Mouse (Mus musculus) testis, adult 2 months (tissue): ENCODE measurements around the gene Hspb7. TPM values are rescaled to one million over a fixed set of nuclear protein-coding genes. Genes with fewer than 3 reads are reported as not detected.

Experiments used
- H3K27ac ChIP-seq: fragments of 200-500 bp; 2 replicates; pipeline ENCODE4 v1.5.1; 2012; ENCODE audit warnings: low read depth, low read length; ENCODE audit not compliant: control insufficient read depth, insufficient read depth
- H3K27me3 ChIP-seq: fragments of 200-500 bp; 2 replicates; pipeline ENCODE4 v1.6.1; 2012; ENCODE audit warnings: mild to moderate bottlenecking, low read length, moderate library complexity; ENCODE audit not compliant: control insufficient read depth, insufficient read depth
- H3K36me3 ChIP-seq: fragments of 200-500 bp; 2 replicates; pipeline ENCODE4 v1.6.1; 2012; ENCODE audit warnings: mild to moderate bottlenecking, low read length; ENCODE audit not compliant: control insufficient read depth, insufficient read depth
- H3K4me1 ChIP-seq: fragments of 200-500 bp; 2 replicates; pipeline ENCODE4 v1.6.1; 2012; ENCODE audit warnings: low read length; ENCODE audit not compliant: control insufficient read depth, insufficient read depth
- H3K4me3 ChIP-seq: fragments of 200-500 bp; 2 replicates; pipeline ENCODE4 v1.5.1; 2012; ENCODE audit warnings: low read depth, mild to moderate bottlenecking, low read length, moderate library complexity, mixed read lengths; ENCODE audit not compliant: control insufficient read depth
- CTCF ChIP-seq: fragments of 200-500 bp; IDR thresholded peaks from 2 replicates; pipeline ENCODE4 v1.5.1; 2012; ENCODE audit warnings: low read depth, mild to moderate bottlenecking, inconsistent platforms, low read length, moderate library complexity; ENCODE audit not compliant: control insufficient read depth, insufficient read depth, insufficient replicate concordance
- POLR2A ChIP-seq: fragments of 200-500 bp; IDR thresholded peaks from 2 replicates; pipeline ENCODE4 v1.6.1; 2012; ENCODE audit warnings: low read depth, mild to moderate bottlenecking, inconsistent platforms, low read length, moderate library complexity; ENCODE audit not compliant: control insufficient read depth
- polyA plus RNA-seq: library from polyadenylated mRNA; depleted of rRNA; stranded (reverse); fragments of >200 nt; gene quantifications from 2 replicates; pipeline ENCODE4 v1.2.3, GENCODE M21; 2012

Gene Hspb7
- polyA plus RNA-seq, 1 experiment, result 24.7 TPM

- H3K36me3 ChIP-seq, result no peaks in the 10 kb centered on the region
- no peak for TF ChIP-seq POLR2A
- no peak for TF ChIP-seq CTCF
- no peaks in the 10 kb centered on the region for H3K27me3 ChIP-seq
- no peaks in the 10 kb centered on the region; the same call in 1 of the 2 replicates for H3K4me1 ChIP-seq
- no peak overlapping the region for H3K4me3 ChIP-seq
- H3K27ac ChIP-seq, result no peak overlapping the region
Measured at GRCm38 (mm10) chr4:141405314-141405622, 15.3 kb upstream of the Hspb7 start.

GRCm38 (mm10) chr4:141406516-141407299 lies 13.9 kb upstream of the Hspb7 start:
- no peak for TF ChIP-seq POLR2A
- peak; percentile 39; the same call in 1 of the 2 replicates for TF ChIP-seq CTCF
- H3K27me3 ChIP-seq, result no peaks in the 10 kb centered on the region
- no peak overlapping the region for H3K27ac ChIP-seq
- no peak overlapping the region for H3K4me3 ChIP-seq
- no peaks in the 10 kb centered on the region for H3K36me3 ChIP-seq
- peaks cover 5% of the 10 kb centered on the region; the same call in 1 of the 2 replicates for H3K4me1 ChIP-seq

- Histone ChIP-seq H3K27ac (no peak overlapping the region), H3K4me1 (peaks cover 9% of the 10 kb centered on the region), H3K4me3 (no peak overlapping the region), H3K36me3 (no peaks in the 10 kb centered on the region), H3K27me3 (no peaks in the 10 kb centered on the region)
- TF ChIP-seq POLR2A, result no peak
- no peak for TF ChIP-seq CTCF
Measured at GRCm38 (mm10) chr4:141408577-141408976, 12.0 kb upstream of the Hspb7 start.

- Histone ChIP-seq H3K4me1 (peaks cover 12% of the 10 kb centered on the region), H3K27me3 (no peaks in the 10 kb centered on the region), H3K27ac (no peak overlapping the region), H3K4me3 (no peak overlapping the region), H3K36me3 (no peaks in the 10 kb centered on the region)
- TF ChIP-seq CTCF (peak; percentile 57; the same call in 1 of the 2 replicates), POLR2A (no peak)
Measured at GRCm38 (mm10) chr4:141411430-141411992, 9.1 kb upstream of the Hspb7 start.

- H3K4me3 ChIP-seq, result no peak within 1 kb of the TSS
- no peak within 1 kb of the TSS for H3K27ac ChIP-seq
- H3K4me1 ChIP-seq, result peaks cover 19% of the 10 kb centered on the region
- no peak for TF ChIP-seq CTCF
- no peak for TF ChIP-seq POLR2A
- H3K27me3 ChIP-seq, result no peaks in the 10 kb centered on the region
- H3K36me3 ChIP-seq, result no peaks in the 10 kb centered on the region
Measured at GRCm38 (mm10) chr4:141415924-141416323, 4.7 kb upstream of the Hspb7 start, which contains the start of gene Clcnkb. Clcnkb (minus strand) TSS chr4:141416014.

- TF ChIP-seq POLR2A (no peak), CTCF (no peak)
- no peak overlapping the region for H3K27ac ChIP-seq
- H3K27me3 ChIP-seq, result no peaks in the 10 kb centered on the region
- no peaks in the 10 kb centered on the region for H3K36me3 ChIP-seq
- H3K4me1 ChIP-seq, result peaks cover 26% of the 10 kb centered on the region
- no peak overlapping the region for H3K4me3 ChIP-seq
Measured at GRCm38 (mm10) chr4:141419398-141420191, 984 bp upstream of the Hspb7 start.

GRCm38 (mm10) chr4:141420886-141421285 lies 307 bp downstream of the Hspb7 start:
- peak overlapping the region; percentile 71 for H3K4me3 ChIP-seq
- H3K36me3 ChIP-seq, result no peaks in the 10 kb centered on the region
- H3K27me3 ChIP-seq, result no peaks in the 10 kb centered on the region
- no peak for TF ChIP-seq POLR2A
- no peak for TF ChIP-seq CTCF
- peaks cover 34% of the 10 kb centered on the region for H3K4me1 ChIP-seq
- no peak overlapping the region for H3K27ac ChIP-seq
